Mouse (Mus musculus): ENCODE results near the gene Polh.

DNA sequence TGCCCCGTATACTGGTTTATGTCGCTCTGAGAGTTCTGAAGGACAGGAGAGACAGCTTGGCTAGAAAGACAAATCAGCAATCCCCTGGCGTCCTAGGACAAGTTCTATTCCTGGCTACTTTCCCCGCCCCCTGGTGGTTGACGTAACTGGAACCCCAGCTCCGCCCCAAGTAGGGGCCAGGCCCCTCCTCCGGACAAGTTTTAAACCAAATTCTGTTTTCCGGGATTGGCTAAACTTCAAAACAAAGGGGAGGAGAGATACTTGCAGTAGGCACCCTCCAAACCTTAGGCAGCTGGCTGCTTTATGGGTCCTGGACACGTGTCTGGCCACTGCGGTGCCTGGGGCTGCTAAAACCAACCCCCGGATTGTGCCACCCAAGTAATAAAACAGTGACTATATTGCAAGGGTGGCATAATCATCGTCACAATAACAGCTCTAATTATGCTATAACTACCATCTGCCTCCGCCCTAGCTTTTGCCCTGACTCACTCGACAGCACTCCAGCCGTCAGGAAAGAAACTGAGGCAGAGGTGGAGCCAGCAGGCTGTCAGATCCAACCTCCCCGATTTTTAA, 42.3 kb downstream of the Polh start:
- TF ChIP-seq POLR2A (IDR thresholded peaks at IDR 0.05; ENCODE audit: low read depth, low read length) (peak; percentile 13; the same call in 1 of the 2 replicates), CTCF (IDR thresholded peaks at IDR 0.05; ENCODE audit: extremely low read depth, insufficient read depth, insufficient read length, insufficient replicate concordance) (peak; percentile 6; the same call in 1 of the 2 replicates)

Measured in spleen, adult 2 months (tissue).